Mouse (Mus musculus): Measurements from ENCODE around the gene Smarcc1. TPM values are rescaled to one million over a fixed set of nuclear protein-coding genes. Genes with fewer than 3 reads are reported as not detected.

Smarcc1 gene
- polyA plus RNA-seq, 1 experiment from 2014 or later = 188 TPM

GRCm38 (mm10) chr9:110208265-110208664 lies 90.8 kb downstream of the Smarcc1 start:
- no peak for ATAC-seq (ENCODE audit: low FRiP score, low read depth)
- Histone ChIP-seq H3K9me3 (no peaks in the 10 kb centered on the region), H3K4me1 (peaks cover 12% of the 10 kb centered on the region), H3K9ac (no peak overlapping the region), H3K4me2 (replicated peaks) (no peak overlapping the region), H3K27me3 (no peaks in the 10 kb centered on the region), H3K36me3 (peaks cover 79% of the 10 kb centered on the region), H3K27ac (no peak overlapping the region), H3K4me3 (no peak overlapping the region)
- WGBS = 78% methylated on average over 7 of the region's 7 CpGs

DNA sequence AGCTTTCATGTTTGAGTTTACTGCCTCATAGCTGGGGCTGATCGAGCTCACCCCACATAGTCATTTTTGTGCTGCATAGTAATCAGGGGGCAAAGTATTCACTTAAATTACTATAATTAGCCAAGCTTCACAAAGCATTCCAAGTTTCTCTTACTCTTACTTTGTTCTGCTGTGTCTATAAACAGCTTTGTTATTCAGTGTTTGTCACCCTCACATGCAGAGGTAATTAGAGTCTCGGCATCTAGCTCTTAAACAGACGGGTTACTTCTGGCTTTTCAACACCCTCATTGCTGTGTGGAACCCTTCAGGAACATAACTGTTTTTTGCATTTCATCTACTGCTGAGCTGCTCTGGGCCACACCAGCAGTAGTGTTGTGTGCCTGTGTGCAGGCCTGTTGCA lies 91.5 kb downstream of the Smarcc1 start:
- WGBS = 82% methylated on average over 3 of the region's 3 CpGs
- no peaks in the 10 kb centered on the region for H3K27me3 ChIP-seq
- H3K9ac ChIP-seq = no peak overlapping the region
- no peak overlapping the region for H3K27ac ChIP-seq
- no peak for ATAC-seq (ENCODE audit: low FRiP score, low read depth)
- H3K4me2 ChIP-seq (replicated peaks) = no peak overlapping the region
- no peaks in the 10 kb centered on the region for H3K9me3 ChIP-seq
- H3K4me3 ChIP-seq = no peak overlapping the region
- H3K36me3 ChIP-seq = peaks cover 79% of the 10 kb centered on the region
- H3K4me1 ChIP-seq = peaks cover 12% of the 10 kb centered on the region

GRCm38 (mm10) chr9:110224273-110224672 lies 106.8 kb downstream of the Smarcc1 start:
- no peak for ATAC-seq (ENCODE audit: low FRiP score, low read depth)
- Histone ChIP-seq H3K4me1 (no peaks in the 10 kb centered on the region), H3K27me3 (no peaks in the 10 kb centered on the region), H3K9me3 (no peaks in the 10 kb centered on the region), H3K9ac (no peak overlapping the region), H3K27ac (no peak overlapping the region), H3K4me2 (replicated peaks) (no peak overlapping the region), H3K36me3 (peaks cover 88% of the 10 kb centered on the region), H3K4me3 (no peak overlapping the region)
- 95% methylated on average over 4 of the region's 4 CpGs for WGBS

DNA sequence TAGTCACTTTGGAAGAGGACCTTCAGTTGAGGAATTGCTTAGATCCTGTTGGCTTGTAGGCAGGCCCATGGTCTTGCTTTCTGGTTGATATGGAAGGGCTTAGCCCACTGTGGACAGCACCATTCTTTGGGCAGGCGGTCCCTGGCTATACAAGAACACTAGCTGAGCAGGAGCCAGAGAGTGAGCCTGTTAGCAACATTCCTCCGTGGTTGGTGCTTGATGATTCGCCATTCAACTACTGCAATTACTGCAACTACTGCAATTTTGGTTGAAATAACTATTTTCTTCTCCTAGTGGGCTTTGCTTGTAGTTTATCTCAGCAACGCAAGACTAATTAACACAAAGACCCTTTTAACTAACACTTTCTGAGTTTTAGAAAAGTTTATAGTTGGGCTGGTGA lies 108.7 kb downstream of the Smarcc1 start:
- 93% methylated on average over 4 of the region's 4 CpGs for WGBS
- Histone ChIP-seq H3K27me3 (no peaks in the 10 kb centered on the region), H3K9ac (no peak overlapping the region), H3K27ac (no peak overlapping the region), H3K36me3 (peaks cover 89% of the 10 kb centered on the region), H3K9me3 (no peaks in the 10 kb centered on the region), H3K4me2 (replicated peaks) (no peak overlapping the region), H3K4me1 (0 out of 2 replicates have a peak, but pooled peaks cover 5% of the 10 kb centered on the region), H3K4me3 (no peak overlapping the region)
- ATAC-seq (ENCODE audit: low FRiP score, low read depth) = no peak

- Histone ChIP-seq H3K4me2 (replicated peaks) (no peak overlapping the region), H3K27me3 (no peaks in the 10 kb centered on the region), H3K27ac (no peak overlapping the region), H3K4me3 (no peak overlapping the region), H3K9me3 (no peaks in the 10 kb centered on the region), H3K36me3 (peaks cover 90% of the 10 kb centered on the region), H3K9ac (no peak overlapping the region), H3K4me1 (0 out of 2 replicates have a peak, but pooled peaks cover 5% of the 10 kb centered on the region)
- ATAC-seq (ENCODE audit: low FRiP score, low read depth) = no peak
- whole genome bisulfite sequencing = 49% methylated on average over 6 of the region's 6 CpGs
These were observed 111.2 kb downstream of the Smarcc1 start for GRCm38 (mm10) chr9:110228671-110229070.

GRCm38 (mm10) chr9:110229112-110229511 lies 111.6 kb downstream of the Smarcc1 start:
- Histone ChIP-seq H3K4me2 (replicated peaks) (no peak overlapping the region), H3K9ac (no peak overlapping the region), H3K27me3 (no peaks in the 10 kb centered on the region), H3K4me1 (0 out of 2 replicates have a peak, but pooled peaks cover 5% of the 10 kb centered on the region), H3K36me3 (peaks cover 90% of the 10 kb centered on the region), H3K4me3 (no peak overlapping the region), H3K27ac (no peak overlapping the region), H3K9me3 (no peaks in the 10 kb centered on the region)
- 0 out of 2 replicates have a peak, but pooled peaks have one; percentile 28 for ATAC-seq (ENCODE audit: low FRiP score, low read depth)
- 100% methylated on average over 1 of the region's 1 CpGs for WGBS

- Histone ChIP-seq H3K27ac (no peak overlapping the region), H3K9me3 (no peaks in the 10 kb centered on the region), H3K27me3 (no peaks in the 10 kb centered on the region), H3K4me1 (0 out of 2 replicates have a peak, but pooled peaks cover 5% of the 10 kb centered on the region), H3K4me2 (replicated peaks) (no peak overlapping the region), H3K9ac (no peak overlapping the region), H3K4me3 (no peak overlapping the region), H3K36me3 (peaks cover 92% of the 10 kb centered on the region)
- WGBS = 86% methylated on average over 10 of the region's 10 CpGs
- ATAC-seq (ENCODE audit: low FRiP score, low read depth) = no peak
These were observed 112.2 kb downstream of the Smarcc1 start for GRCm38 (mm10) chr9:110229566-110230248.

- Histone ChIP-seq H3K36me3 (peaks cover 95% of the 10 kb centered on the region), H3K9me3 (no peaks in the 10 kb centered on the region), H3K27me3 (no peaks in the 10 kb centered on the region), H3K4me1 (0 out of 2 replicates have a peak, but pooled peaks cover 5% of the 10 kb centered on the region), H3K4me2 (replicated peaks) (no peak overlapping the region), H3K27ac (no peak overlapping the region), H3K9ac (no peak overlapping the region), H3K4me3 (no peak overlapping the region)
- WGBS = 71% methylated on average over 16 of the region's 16 CpGs
- peak; percentile 42; the same call in 1 of the 2 replicates for ATAC-seq (ENCODE audit: low FRiP score, low read depth)
These were observed 113.0 kb downstream of the Smarcc1 start for GRCm38 (mm10) chr9:110230395-110231071.

- Histone ChIP-seq H3K4me2 (replicated peaks) (no peak overlapping the region), H3K9me3 (no peaks in the 10 kb centered on the region), H3K27me3 (no peaks in the 10 kb centered on the region), H3K9ac (no peak overlapping the region), H3K4me1 (0 out of 2 replicates have a peak, but pooled peaks cover 5% of the 10 kb centered on the region), H3K4me3 (no peak overlapping the region), H3K36me3 (peaks cover 94% of the 10 kb centered on the region), H3K27ac (no peak overlapping the region)
- no peak for ATAC-seq (ENCODE audit: low FRiP score, low read depth)
- WGBS = 93% methylated on average over 6 of the region's 6 CpGs
These were observed 117.5 kb downstream of the Smarcc1 start for GRCm38 (mm10) chr9:110234962-110235361.

- Histone ChIP-seq H3K9ac (no peak within 1 kb of the TSS), H3K9me3 (no peaks in the 10 kb centered on the region), H3K4me2 (replicated peaks) (peak within 1 kb of the TSS; percentile 99), H3K36me3 (peaks cover 32% of the 10 kb centered on the region), H3K4me1 (peaks cover 14% of the 10 kb centered on the region), H3K27me3 (peaks cover 61% of the 10 kb centered on the region), H3K4me3 (peak within 1 kb of the TSS; percentile 71), H3K27ac (no peak within 1 kb of the TSS)
- WGBS = 86% methylated on average over 7 of the region's 7 CpGs
- ATAC-seq (ENCODE audit: low FRiP score, low read depth) = no peak
These were observed 125.8 kb downstream of the Smarcc1 start, which contains the start of gene Cspg5 for GRCm38 (mm10) chr9:110243221-110243833. Gene Cspg5, plus strand, starts transcription at chr9:110243783.

- H3K9ac ChIP-seq = no peak overlapping the region
- no peaks in the 10 kb centered on the region for H3K9me3 ChIP-seq
- ATAC-seq (ENCODE audit: low FRiP score, low read depth) = no peak
- WGBS = 24% methylated on average over 7 of the region's 7 CpGs
- H3K27ac ChIP-seq = no peak overlapping the region
- H3K4me1 ChIP-seq = peaks cover 15% of the 10 kb centered on the region
- H3K4me2 ChIP-seq (replicated peaks) = peak overlapping the region; percentile 99
- H3K4me3 ChIP-seq = peak overlapping the region; percentile 71
- H3K27me3 ChIP-seq = peaks cover 61% of the 10 kb centered on the region
- H3K36me3 ChIP-seq = peaks cover 20% of the 10 kb centered on the region
These were observed 127.0 kb downstream of the Smarcc1 start for GRCm38 (mm10) chr9:110244567-110244888.

- Histone ChIP-seq H3K9me3 (no peaks in the 10 kb centered on the region), H3K27ac (no peak overlapping the region), H3K9ac (peak overlapping the region; percentile 67), H3K4me1 (peaks cover 20% of the 10 kb centered on the region), H3K36me3 (peaks cover 18% of the 10 kb centered on the region), H3K27me3 (peaks cover 61% of the 10 kb centered on the region), H3K4me2 (replicated peaks) (peak overlapping the region; percentile 99), H3K4me3 (peak overlapping the region; percentile 71)
- ATAC-seq (ENCODE audit: low FRiP score, low read depth) = peak; percentile 13
- WGBS = 2% methylated on average over 90 of the region's 93 CpGs
These were observed 127.5 kb downstream of the Smarcc1 start for GRCm38 (mm10) chr9:110244889-110245589.

All from limb, embryonic 13.5 days (tissue).